Mouse (Mus musculus) large intestine, adult 2 months (tissue): ENCODE results near the gene Ace3. TPM values are rescaled to one million over a fixed set of nuclear protein-coding genes. Genes with fewer than 3 reads are reported as not detected.
"Not testable (repeated sequence)": the region's sequence is repeated elsewhere in the genome, so short reads cannot be mapped to it uniquely, and the experiment has no call there.

Source experiments
- DNase-seq: peaks from one replicate; pipeline ENCODE4 v3.0.0-alpha.2; 2012; ENCODE audit warnings: low read depth, low spot score
- WGBS: fragments of 180-500 bp; shearing (Covaris S2); methylation state at CpG from one replicate; pipeline ENCODE4 v1.1.7; 2018; 5-methylcytosine and 5-hydroxymethylcytosine counted together
- polyA plus RNA-seq: library from polyadenylated mRNA; depleted of rRNA; stranded (reverse); fragments of >200 nt; gene quantifications from 2 replicates; pipeline ENCODE4 v1.2.3, GENCODE M21; 2012

The Ace3 gene
- polyA plus RNA-seq, 1 experiment, result not detected

- DNase-seq, result no peak
- 70% methylated on average over 3 of the region's 3 CpGs for WGBS
Observed at GRCm38 (mm10) chr11:105975050-105975449, 19.4 kb upstream of the Ace3 start.

DNA sequence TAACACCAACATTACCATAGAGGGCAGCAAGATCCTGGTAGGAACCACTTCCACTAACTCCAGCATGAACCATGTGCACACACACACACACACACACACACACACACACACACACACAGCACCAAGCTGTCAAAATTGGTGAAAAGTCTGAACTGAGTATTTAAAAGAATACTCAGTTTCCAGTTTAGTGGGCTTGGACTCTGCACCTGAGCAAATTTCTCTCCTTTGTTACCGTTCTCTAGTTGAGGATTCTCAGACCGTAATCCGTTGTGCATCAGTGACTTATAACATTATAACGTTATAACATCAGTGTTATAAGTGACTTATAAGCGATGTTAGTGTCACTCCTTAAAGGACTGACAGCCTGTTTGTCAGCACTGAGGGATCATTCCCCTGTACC is 18.8 kb upstream of the Ace3 start:
- 57% methylated on average over 5 of the region's 5 CpGs for WGBS
- DNase-seq, result no peak

- WGBS, result 98% methylated on average over 2 of the region's 2 CpGs
- no peak for DNase-seq
Observed at GRCm38 (mm10) chr11:105978232-105978631, 16.2 kb upstream of the Ace3 start.

GRCm38 (mm10) chr11:105978634-105979033 is 15.8 kb upstream of the Ace3 start:
- no peak for DNase-seq
- 59% methylated on average over 5 of the region's 5 CpGs for WGBS

DNA sequence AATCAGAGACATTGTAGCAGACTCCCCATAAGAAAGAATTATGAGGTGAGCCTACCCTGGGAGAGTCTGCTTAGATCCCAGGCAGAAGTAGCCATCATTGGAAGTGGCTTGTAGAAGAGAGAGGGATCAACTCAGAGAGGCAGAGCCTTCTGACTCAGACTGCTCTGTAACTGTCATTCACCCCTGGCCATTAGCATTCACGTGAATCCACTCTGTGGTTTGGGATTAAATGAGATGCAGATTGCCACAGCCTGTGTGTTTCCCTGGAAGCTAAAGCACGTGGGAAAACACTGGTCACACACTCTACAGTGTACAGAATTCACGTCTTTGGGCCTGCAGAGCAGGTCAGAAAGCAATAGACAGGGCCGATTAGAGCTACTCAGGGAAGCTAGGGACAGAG is 10.0 kb upstream of the Ace3 start:
- no peak for DNase-seq
- WGBS, result 75% methylated on average over 4 of the region's 4 CpGs

GRCm38 (mm10) chr11:105987446-105987845 is 7.0 kb upstream of the Ace3 start:
- WGBS, result 56% methylated on average over 6 of the region's 6 CpGs
- no peak for DNase-seq

GRCm38 (mm10) chr11:105989446-105989845 is 5.0 kb upstream of the Ace3 start:
- 59% methylated on average over 6 of the region's 6 CpGs for WGBS
- no peak for DNase-seq

DNA sequence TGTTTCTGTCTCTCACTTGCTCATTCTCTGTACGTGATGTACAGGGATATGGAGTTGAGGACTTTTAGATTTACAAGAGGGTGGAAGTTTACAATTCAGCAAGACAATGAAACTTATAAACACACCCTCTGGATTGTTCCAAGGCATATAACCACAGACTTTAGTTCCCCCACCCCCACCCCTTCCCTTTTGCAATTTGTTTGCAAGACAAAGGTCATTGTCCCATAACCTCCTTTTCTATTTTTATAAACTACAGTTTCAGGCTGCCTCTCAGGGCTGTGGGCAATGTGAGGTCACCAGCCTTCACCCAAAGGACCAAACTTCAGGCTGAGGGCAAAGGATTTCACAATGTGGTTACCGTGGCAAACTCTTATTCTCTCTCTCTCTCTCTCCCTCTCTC is 4.2 kb upstream of the Ace3 start:
- WGBS, result 10% methylated on average over 2 of the region's 2 CpGs
- no peak for DNase-seq

GRCm38 (mm10) chr11:106000062-106000461 is 5.6 kb downstream of the Ace3 start:
- 95% methylated on average over 6 of the region's 6 CpGs for WGBS

GRCm38 (mm10) chr11:106001718-106002117 is 7.2 kb downstream of the Ace3 start:
- WGBS, result 33% methylated on average over 4 of the region's 4 CpGs
- DNase-seq, result no peak

More at GRCm38 (mm10) chr11:106000062-106000461, 5.6 kb downstream of the Ace3 start:
- DNase-seq, result no peak

- DNase-seq, result no peak
- WGBS, result 25% methylated on average over 1 of the region's 1 CpGs
Observed at GRCm38 (mm10) chr11:106004576-106004975, 10.1 kb downstream of the Ace3 start.

DNA sequence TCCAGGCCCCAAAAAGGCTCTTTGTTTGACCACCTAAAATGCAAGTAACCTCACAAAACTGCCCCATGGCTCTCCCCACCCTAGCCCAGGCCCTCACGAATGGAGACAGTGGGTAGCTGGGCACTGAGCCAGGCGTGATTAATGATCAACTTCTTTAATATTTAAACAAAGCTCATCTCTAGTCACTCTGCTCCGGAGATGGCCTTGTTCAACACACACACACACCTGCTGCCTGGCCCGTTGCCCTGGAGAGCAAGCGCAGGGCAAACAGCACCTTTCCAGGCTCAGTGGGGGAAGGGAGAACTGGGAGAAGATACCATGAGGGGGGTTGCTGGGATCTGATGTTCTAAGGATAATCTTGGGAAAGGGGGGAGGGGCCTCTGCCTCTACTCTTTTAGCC is 11.5 kb downstream of the Ace3 start:
- DNase-seq, result no peak
- whole genome bisulfite sequencing, result 14% methylated on average over 5 of the region's 5 CpGs

DNA sequence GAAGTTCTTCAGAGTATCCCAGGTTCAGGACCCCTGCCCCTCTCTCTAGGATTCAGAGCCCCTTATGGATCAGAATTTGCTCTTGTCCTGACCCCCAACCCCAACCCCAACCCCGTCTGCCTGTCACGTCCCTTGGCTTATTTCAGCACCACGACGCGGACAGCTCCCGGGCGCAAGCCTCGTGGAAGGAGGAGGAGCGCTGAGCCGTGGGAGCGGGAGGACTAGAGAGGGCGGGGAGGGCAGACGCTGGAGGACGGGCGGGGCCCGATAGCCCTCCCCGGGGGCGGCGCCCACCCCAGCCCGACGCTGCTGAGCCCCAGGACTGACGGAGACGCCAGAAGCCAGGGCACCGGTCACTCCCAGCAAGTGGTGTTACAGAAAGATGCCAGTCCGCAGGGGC is 13.3 kb downstream of the Ace3 start, which contains the start of gene Kcnh6:
TSS of gene Kcnh6 (plus strand) at position 304 of the 400 bp plus-strand sequence.
- 3% methylated on average over 25 of the region's 25 CpGs for WGBS
- no peak for DNase-seq

- no peak for DNase-seq
- WGBS, result 65% methylated on average over 7 of the region's 7 CpGs
Observed at GRCm38 (mm10) chr11:106012711-106013110, 18.2 kb downstream of the Ace3 start.

DNA sequence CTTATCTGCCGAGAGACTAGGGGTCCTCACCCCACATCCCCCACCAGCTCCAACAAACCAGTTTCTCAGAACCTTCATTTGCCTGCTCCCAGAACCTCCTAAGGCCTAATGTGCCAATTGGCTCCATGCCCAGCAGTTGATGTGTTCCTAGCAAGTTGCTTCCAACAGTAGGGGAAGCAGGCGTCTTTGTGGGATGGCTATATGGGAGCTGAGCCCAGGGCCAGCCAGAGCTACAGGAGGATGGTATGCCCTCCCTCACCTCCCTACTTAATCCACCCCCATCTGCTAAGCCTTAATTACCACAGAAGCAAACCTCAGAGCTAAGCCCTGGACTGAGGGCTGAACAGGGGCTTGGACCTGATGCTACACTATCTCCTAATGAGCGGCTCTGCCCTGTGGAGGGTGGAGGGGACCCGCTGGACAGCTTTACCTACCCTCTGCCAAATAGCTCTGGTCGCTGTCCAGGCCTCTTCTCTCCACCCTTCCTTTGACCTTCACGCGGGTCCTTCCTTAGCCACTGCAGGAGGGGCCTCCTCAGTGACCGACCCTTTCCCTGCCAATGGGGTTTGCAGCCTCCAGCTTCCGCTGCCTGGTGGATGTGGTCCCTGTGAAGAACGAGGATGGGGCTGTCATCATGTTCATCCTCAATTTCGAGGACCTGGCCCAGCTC is 19.2 kb downstream of the Ace3 start:
- no peak for DNase-seq
- 50% methylated on average over 11 of the region's 11 CpGs for WGBS

GRCm38 (mm10) chr11:106016440-106016839 is 22.0 kb downstream of the Ace3 start:
- DNase-seq, result no peak
- WGBS, result 66% methylated on average over 5 of the region's 5 CpGs

GRCm38 (mm10) chr11:106020051-106020763 is 25.7 kb downstream of the Ace3 start:
- no peak for DNase-seq
- WGBS, result 2% methylated on average over 50 of the region's 50 CpGs

DNA sequence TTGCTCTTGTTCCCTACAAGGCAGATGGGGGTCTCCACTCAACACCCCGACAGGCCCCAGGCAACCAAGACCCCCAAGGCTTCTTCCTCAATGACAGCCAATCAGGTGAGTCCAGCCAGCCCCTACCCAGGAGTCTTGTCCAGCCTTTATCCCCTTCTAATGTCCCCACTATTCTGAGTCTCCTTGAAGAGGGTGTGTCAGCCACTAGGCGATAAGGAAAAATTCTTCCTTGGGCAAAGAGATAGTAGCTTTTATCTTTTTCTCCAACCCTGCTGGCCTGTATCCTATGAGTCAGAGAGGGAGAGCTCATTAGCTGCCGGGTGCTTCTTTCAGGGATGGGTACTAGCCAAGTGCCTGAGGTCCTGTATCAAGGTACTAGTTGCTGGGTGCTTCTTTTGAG is 31.3 kb downstream of the Ace3 start:
- whole genome bisulfite sequencing, result 63% methylated on average over 3 of the region's 3 CpGs
- DNase-seq, result no peak

DNA sequence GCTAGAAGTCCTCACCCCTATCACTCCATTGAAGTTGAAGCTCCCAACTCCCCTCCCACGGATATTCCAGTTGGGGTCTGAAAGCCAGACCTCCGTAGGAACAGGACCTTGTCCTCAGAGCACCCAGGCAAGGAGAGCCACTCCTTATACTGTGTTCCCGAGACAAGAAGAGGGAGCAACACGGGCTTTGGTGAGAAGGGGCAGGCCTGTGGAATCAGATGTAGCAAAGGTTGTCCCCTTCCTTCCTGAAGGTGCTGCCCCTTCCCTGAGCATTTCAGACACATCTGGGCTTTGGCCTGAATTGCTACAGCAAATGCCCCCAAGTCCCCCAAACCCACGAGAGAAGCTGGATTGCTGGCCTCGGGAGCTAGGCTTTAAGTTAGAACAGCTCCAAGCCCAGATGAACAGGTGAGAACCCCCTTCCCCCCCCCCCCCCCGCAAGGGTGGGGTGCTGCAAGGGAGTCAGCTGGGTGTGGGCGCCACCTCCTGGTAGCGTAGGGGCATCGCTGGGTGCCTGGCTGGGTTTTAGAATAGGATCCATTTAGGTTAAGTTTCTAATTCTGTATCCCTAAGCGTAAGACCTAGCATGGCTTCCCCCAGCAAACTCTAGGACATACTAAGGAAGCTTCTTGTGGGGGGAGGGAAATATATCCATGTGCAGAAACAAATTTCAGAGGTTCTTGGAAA is 32.1 kb downstream of the Ace3 start:
- DNase-seq, result no peak
- 20% methylated on average over 11 of the region's 11 CpGs for WGBS

DNA sequence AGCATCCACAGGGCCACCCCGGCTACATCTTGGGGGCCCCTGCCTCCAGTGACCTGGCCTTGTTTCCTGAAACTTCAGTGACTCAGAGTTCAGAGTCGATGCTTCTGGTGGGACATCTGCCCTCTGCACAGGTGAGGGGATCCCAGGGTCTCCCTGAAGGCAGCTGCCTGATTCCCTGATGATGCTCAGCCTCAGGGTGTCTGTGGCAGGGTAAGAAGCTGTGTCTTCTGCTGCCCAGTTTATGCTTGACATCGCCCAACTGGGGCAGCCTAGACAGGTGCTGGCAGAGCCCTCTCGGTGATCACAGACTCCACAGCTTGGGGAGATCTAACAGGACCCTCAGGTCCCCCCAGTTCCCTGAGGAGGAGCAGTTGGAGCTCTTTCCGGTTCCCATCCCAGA is 33.1 kb downstream of the Ace3 start:
- WGBS, result 88% methylated on average over 5 of the region's 5 CpGs
- DNase-seq, result no peak

DNA sequence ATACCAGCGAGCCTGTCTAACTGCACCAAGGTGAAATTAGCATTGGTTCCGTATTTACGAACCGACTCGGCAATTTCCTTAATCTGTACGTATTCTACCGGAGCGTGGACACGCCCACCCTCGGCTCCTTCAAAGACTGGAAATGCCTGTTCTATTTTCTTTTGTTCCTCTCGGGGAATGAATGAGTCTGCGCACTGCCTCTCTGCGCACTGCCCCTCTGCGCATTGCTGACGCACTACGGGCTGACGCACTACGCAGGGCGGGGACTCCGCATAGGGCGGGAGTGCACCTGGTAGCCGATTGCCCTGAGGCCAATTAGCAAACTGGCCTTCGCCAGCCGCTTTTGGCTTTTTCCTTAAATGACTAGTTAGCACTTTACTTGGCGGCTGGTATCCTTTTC is 37.6 kb downstream of the Ace3 start:
- 22% methylated on average over 13 of the region's 25 CpGs for WGBS
- DNase-seq, result not testable (repeated sequence)
